Mouse (Mus musculus) activated CD4-positive, CD25-positive, alpha-beta regulatory T cell, adult 9 weeks (primary cell): ENCODE results near the gene Nup37. TPM values are rescaled to one million over a fixed set of nuclear protein-coding genes. Genes with fewer than 3 reads are reported as not detected.

Source experiments
- polyA plus RNA-seq: library from polyadenylated mRNA; unstranded; fragments of 100-300 nt; shearing (Covaris generic); gene quantifications from one replicate; pipeline ENCODE4 v1.2.1, GENCODE M21; 2017

The Nup37 gene
- 33.6 TPM for polyA plus RNA-seq

GRCm38 (mm10) chr10:88146707-88147477 is at the start of gene Nup37, which contains the start of gene Parpbp:
Nup37 (plus strand) TSS chr10:88146992.
Parpbp (minus strand) TSS chr10:88146941.

GRCm38 (mm10) chr10:88200951-88201638 is 54.3 kb downstream of the Nup37 start, which contains the start of gene Washc3:
Washc3 (plus strand) TSS chr10:88201093.

Other genes starting within 250 kb of the Nup37 start
- not detected for gene Pmch, start 55.9 kb upstream of the Nup37 start, polyA plus RNA-seq
- gene Parpbp, start 51 bp upstream of the Nup37 start, polyA plus RNA-seq, result 2.2 TPM
- 117 TPM for gene Washc3, start 54.1 kb downstream of the Nup37 start, polyA plus RNA-seq
- gene Dram1, start 232.1 kb downstream of the Nup37 start, polyA plus RNA-seq, result 1.1 TPM
- 6.9 TPM for gene Gnptab, start 232.1 kb downstream of the Nup37 start, polyA plus RNA-seq